Mouse (Mus musculus) adrenal gland, adult 8-10 months (tissue): ENCODE data around the gene Tle3. TPM values are rescaled to one million over a fixed set of nuclear protein-coding genes. Genes with fewer than 3 reads are reported as not detected.

Experiments
- DNase-seq: peaks from one replicate; pipeline ENCODE4 v3.0.0; 2022
- total RNA-seq, 4 experiments: library from RNA; stranded (reverse); gene quantifications; 2 replicates each; pipeline ENCODE4 v1.2.4; 2022

Tle3 gene
- total RNA-seq = 100 to 1,000 TPM; 100 to 139 (median 108) TPM

GRCm38 (mm10) chr9:61371755-61372509, at the start of gene Tle3:
Tle3 (plus strand) TSS chr9:61372366.
- DNase-seq = peak; percentile 98

GRCm38 (mm10) chr9:61323221-61323620, 48.9 kb upstream of the Tle3 start:
- no peak for DNase-seq

GRCm38 (mm10) chr9:61323879-61324278, 48.3 kb upstream of the Tle3 start:
- no peak for DNase-seq

GRCm38 (mm10) chr9:61324354-61324753, 47.8 kb upstream of the Tle3 start:
- DNase-seq = no peak

GRCm38 (mm10) chr9:61325012-61325411, 47.2 kb upstream of the Tle3 start:
- DNase-seq = no peak

GRCm38 (mm10) chr9:61325931-61326351, 46.2 kb upstream of the Tle3 start:
- DNase-seq = peak; percentile 85

- no peak for DNase-seq
Measured at GRCm38 (mm10) chr9:61326922-61327321, 45.2 kb upstream of the Tle3 start.

- DNase-seq = no peak
Measured at GRCm38 (mm10) chr9:61328173-61328572, 44.0 kb upstream of the Tle3 start.

GRCm38 (mm10) chr9:61330747-61331146, 41.4 kb upstream of the Tle3 start:
- no peak for DNase-seq

GRCm38 (mm10) chr9:61332226-61332936, 39.8 kb upstream of the Tle3 start:
- no peak for DNase-seq

GRCm38 (mm10) chr9:61336179-61336578, 36.0 kb upstream of the Tle3 start:
- DNase-seq = no peak

GRCm38 (mm10) chr9:61336591-61337587, 35.3 kb upstream of the Tle3 start:
- DNase-seq = peak; percentile 38

GRCm38 (mm10) chr9:61337665-61338064, 34.5 kb upstream of the Tle3 start:
- DNase-seq = no peak

- no peak for DNase-seq
Measured at GRCm38 (mm10) chr9:61339311-61339710, 32.9 kb upstream of the Tle3 start.

- DNase-seq = no peak
Measured at GRCm38 (mm10) chr9:61340333-61340732, 31.8 kb upstream of the Tle3 start.

- no peak for DNase-seq
Measured at GRCm38 (mm10) chr9:61342297-61342696, 29.9 kb upstream of the Tle3 start.

- no peak for DNase-seq
Measured at GRCm38 (mm10) chr9:61344684-61345083, 27.5 kb upstream of the Tle3 start.

GRCm38 (mm10) chr9:61347011-61347410, 25.2 kb upstream of the Tle3 start:
- DNase-seq = no peak

- no peak for DNase-seq
Measured at GRCm38 (mm10) chr9:61348036-61348435, 24.1 kb upstream of the Tle3 start.

GRCm38 (mm10) chr9:61348616-61349015, 23.6 kb upstream of the Tle3 start:
- DNase-seq = no peak

- DNase-seq = peak; percentile 45
Measured at GRCm38 (mm10) chr9:61349697-61350096, 22.5 kb upstream of the Tle3 start.

GRCm38 (mm10) chr9:61351164-61351563, 21.0 kb upstream of the Tle3 start:
- DNase-seq = peak; percentile 50

GRCm38 (mm10) chr9:61358933-61359332, 13.2 kb upstream of the Tle3 start:
- DNase-seq = no peak
